Mouse (Mus musculus): ENCODE data around the gene E4f1.
"Not testable (repeated sequence)": the region's sequence is repeated elsewhere in the genome, so short reads cannot be mapped to it uniquely, and the experiment has no call there.

Gene E4f1

DNA sequence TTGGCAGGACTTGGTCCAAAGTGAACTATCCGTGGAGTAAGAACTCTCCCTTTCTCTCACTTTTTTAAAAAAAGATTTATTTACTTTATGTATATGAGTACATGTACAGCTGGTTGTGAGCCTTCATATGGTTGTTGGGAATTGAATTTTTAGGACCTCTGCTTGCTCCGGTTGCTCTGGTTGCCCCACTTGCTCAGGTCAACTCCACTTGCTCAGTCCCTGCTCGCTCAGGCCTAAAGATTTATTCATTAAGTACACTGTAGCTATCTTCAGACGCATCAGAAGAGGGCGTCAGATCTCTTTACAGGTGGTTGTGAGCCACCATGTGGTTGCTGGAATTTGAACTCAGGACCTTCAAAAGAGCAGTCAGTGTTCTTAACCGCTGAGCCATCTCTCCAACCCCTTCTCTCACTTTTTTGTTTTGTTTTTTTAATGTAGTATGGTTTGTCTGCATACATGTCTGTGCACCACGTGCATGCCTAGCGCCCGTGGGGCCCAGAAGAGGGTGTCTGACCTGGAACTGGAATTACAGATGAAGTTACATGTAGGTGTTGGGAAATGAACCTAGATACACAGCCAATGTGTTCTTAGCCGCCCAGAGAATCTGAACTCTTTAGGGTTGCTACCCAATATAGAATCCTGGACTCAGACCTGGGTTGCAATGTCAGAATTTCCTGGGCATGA is 14.4 kb downstream of the E4f1 start:
- DNase-seq (ENCODE audit: low spot score), result not testable (repeated sequence)

DNA sequence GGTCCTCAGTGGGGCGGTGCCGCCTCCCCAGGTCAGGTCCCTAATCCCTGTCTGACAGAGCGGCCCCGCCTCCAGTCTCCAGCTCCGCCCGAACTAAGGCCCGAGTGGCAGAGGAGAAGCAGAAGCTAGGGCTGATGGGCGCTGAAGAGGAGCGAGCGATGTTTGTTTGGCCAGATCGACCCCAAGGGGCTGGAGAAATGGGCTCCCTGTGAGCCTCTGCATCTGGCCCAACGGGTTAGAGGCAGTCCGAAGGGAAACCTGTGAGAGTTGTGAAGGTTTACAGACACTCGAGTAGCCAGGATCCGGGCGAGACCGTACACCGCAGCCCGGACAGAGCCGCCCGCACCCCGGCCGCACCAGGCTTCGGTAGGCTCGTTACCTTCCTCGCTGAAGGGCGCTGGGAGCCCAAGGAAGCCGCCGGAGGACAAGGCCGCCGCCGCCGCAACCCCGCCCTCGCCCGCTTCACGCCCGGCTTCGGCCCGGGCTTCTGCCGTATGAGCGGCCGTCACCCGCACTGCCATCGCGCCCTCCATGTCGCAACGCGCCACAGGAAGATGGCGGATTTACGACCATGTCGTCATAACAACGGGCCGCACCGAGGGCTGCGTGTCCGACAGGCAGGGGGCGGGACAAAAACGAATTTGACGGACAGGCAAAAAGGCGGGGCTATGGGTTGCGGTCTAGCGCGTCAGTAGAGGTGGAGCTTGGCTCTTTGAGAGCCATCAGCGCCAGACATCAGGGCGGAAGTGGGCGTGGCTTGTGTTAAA is 15.2 kb downstream of the E4f1 start:
- peak; percentile 100 for DNase-seq (ENCODE audit: low spot score)

DNA sequence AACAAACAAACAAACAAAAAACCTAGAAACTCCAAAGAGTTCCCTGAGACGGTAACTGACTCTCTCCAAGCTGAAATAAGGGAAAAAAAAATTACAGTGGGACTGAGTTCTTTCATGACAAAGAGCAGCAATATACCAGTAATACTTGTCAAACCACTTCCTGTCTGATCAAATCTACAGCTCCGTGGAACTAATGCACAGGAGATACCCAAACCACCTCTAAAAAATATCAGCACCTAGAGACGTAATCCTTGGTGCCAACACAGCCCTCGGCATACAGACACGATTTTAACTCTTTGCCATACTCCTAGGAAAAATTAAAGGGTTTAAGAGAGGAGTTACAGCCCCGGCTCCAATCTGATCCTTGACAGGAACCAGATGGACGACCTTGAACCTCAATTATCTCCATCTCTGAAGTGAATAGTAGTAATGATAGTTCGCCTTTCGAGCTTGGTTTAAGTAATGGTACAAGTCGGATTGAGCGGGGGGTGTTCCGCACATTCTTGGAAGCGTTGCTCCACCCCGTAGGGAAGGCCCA is 15.8 kb downstream of the E4f1 start:
- no peak for DNase-seq (ENCODE audit: low spot score)

DNA sequence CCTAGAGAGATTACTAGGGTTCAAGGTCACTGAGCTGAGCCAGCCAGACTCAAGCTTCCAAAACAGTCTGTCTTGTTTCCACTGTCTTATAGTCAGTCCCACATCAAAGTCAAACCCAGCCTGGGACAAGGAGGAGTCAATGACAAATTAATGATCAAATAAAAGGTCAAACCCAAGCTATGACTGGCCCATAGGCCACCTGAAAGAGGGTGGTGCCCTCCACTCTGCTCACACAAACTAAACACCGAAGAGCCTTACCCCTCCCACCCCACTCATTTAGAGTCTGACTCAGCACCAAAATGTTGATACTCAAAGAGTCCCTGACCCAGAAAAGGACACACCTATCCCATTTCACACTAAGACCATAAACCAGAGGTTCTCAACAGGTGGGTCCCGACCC is 16.7 kb downstream of the E4f1 start:
- DNase-seq (ENCODE audit: low spot score), result no peak

DNA sequence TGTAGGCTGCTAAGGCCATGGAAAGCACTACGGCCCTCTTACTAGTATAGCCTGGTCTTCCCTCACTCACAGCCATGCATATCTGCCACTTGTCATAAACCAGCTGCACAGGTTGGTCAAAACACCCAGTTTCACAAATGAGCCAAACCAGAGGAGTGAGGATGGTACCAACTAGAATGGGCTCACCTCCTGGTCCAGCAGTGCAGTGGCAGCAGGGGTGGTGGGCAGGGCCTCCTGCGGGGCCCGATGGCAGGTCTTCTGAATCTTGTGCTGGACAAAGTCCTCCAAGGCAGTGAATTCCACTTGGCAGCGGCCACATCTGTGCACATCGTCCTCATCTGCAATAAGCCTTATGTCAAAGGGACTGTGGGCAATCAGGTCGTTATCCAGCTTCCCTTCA is 18.9 kb downstream of the E4f1 start:
- DNase-seq (ENCODE audit: low spot score), result no peak

DNA sequence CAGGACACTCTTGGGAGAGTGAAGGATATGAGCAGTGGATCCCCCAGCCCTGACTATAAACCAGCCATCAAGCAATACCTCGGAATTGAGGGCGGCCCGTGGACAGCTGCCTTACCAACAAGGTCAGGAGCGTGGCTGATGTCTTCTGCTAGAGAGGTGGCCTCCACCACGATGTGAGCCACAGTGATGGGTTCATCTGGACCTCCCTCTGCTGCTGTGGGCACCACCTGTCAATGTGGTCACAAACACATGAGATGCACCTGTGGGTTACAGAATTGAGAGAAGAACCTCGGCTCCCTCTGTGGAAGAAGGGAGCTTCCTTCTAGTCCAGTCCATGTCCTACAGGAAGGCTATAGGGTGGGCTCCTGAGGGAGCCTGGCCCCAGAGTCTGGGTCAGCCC is 20.6 kb downstream of the E4f1 start:
- DNase-seq (ENCODE audit: low spot score), result no peak

DNA sequence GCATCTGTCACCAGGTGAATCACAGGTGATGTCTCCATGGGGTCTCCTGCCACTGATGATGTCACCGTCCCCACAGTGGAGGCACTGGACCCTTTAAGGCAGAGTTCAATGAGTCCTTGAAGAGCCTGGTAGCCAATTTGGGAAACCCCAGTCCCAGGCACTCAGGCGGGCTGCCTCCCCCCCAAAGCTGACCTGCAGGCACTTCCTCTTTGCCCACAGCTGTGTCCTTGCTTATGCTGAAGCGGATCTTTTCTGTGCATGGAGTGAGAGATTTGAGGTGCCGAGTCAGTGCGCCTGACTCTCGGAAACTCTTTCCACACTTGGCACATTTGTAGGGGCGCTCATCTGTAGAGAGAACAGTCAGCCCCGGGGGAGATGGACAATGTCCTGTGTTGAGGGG is 23.5 kb downstream of the E4f1 start:
- DNase-seq (ENCODE audit: low spot score), result no peak

DNA sequence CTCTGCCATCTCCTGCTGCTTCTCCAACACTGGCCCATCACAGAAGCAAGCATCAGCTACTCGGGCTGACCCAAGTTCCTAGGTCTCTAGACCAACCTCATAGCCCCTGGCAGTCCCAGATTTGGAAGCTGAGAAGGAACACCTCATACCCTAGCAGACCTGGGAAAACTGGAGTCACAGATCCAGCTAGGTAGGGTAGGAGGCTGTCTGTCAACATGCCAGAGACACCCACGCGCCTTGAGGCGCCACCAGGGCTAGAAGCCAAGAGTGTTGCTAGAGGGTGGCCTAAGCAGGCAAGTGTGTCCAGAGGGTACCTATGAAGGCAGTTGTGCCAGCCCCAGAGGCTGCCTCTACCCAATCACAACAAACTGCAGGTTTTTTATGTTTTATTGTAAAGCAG is 26.7 kb downstream of the E4f1 start:
- no peak for DNase-seq (ENCODE audit: low spot score)

DNA sequence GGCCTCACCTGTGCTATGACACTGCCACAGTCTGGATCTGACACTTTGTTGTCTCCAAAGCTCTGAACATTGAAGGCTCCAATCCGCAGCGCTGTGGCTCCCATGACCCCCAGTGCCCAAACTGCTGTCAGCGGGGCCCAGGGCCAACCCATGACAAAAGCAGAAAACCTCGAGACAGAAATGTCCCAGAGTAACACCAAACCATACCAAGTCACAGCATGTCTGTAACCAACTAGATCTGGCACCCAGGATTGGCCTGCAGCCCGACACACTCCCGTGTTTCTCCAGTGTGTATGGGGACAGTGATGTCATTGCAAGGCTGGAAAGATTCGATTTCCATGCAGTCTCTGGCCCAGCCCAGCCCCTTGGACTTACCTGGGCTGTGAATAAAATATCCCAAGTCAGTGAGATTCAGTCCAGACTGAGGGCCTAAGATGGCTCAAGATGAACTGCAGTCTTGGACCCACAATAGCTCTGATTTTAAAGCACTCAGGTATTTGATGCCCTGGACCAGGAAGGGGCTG is 27.4 kb downstream of the E4f1 start, which contains the start of gene Dnase1l2:
Gene Dnase1l2 (minus strand): TSS at position 474 of the 524 bp plus-strand sequence.
- no peak for DNase-seq (ENCODE audit: low spot score)

DNA sequence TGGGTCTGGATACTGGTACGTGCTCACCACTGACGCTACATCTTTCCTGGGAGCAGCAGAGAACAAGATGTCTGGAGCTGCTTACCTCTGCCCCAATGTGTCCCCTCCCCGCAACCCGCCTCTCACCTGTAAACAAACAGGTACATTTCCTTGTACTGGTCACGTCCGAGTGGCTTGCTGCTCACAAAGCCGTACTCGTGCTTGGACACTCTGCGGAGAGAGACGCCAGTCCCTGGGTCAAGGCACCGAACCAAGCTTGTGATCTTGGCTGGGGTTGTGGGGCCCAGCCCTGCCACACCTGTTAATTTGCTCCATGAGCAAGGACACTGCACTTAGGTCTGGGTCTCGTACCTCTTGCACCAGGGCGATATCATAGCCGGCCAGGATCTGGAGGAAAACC is 28.0 kb downstream of the E4f1 start:
- DNase-seq (ENCODE audit: low spot score), result no peak

DNA sequence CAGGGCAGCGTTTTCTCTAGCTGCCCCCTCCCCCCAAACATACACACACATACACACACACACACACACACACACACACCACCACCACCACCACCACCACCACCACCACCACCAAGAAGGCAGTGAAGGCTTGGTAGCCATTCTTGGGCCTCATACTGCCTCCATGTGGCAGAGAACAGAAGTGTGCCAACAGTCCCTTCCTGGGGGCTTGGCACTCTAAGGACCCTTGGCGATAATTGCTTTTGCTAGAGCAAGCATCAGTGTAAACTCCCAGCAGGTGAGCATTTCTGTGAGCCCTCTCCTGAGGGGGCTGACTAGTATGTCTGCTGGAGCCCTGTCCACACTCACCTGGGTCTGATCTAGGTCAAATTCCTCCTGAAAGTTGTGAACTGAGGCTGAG is 29.0 kb downstream of the E4f1 start:
- peak; percentile 40 for DNase-seq (ENCODE audit: low spot score)

DNA sequence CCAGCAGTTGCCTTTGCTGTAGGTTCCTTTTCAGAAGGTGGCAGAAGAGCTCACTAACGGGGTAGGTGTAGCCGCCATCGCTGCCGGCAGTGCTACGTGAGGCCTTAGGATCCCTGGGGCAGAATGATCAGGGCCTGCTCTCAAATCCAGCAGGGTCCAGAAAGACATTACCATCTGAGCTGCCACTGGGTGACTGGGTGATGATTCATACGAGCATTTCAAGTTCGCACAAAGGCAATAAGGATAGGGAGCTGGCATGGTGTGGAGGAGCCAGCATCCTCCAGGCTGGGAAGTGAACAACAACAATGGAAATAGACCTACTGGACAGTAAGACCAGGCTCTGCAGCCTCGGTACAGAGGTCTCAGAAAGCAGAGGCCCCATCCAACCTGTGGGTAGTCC is 29.7 kb downstream of the E4f1 start:
- no peak for DNase-seq (ENCODE audit: low spot score)

DNA sequence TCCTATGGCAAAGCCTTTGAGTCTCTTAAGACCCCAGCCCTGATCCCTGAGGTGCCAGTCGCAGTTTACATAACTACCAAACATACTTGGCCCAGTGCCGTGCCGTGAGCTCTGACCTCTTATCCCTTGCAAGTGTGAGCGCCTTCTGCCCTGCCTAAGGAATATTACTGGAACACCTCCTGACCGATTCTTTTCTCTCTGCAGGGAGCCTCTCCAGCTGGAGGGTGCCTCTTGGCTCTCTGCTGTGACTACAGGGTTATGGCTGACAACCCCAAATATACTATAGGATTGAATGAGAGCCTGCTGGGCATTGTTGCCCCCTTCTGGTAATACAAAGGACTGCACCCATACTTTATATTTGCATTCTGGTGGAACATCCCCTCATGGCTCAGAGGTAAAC is 33.1 kb downstream of the E4f1 start:
- DNase-seq (ENCODE audit: low spot score), result peak; percentile 55

DNA sequence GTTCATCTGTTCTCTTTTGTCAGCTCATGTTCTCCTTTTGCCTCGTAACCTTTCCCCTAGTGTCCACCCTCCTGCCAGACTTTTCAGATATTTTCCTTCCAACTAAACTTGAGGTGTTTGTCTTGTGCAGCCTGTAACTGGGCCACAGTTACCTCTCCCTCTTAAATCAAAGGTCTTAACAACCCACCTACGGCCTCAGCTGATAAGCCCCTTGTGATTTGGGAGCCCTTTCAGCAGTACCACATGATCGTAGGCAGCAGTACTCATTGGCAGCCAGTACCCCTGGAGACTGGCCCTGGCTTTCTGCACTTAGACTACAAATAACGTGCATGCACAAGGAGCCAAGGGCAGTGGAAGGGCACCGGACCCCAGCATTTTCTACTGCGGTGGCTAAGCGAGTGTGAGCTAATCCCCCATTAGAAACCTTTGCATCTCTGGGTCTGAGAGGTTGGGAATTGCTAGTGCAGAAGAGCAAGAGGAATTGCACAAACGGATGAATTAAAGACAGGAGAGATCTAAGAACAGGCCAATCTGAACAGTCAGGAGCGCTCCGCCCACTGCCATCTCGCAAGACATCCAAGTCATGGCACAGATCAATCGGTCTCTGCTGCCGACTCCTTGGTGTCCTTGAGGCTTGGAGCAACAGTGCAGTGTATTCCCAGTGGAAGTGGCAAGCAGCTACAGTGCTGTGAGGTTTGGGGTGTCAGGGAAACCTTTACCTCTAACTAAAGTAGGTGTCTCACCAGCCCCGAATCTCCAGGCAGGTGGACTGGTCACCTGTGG is 40.7 kb downstream of the E4f1 start:
- DNase-seq (ENCODE audit: low spot score), result peak; percentile 58

DNA sequence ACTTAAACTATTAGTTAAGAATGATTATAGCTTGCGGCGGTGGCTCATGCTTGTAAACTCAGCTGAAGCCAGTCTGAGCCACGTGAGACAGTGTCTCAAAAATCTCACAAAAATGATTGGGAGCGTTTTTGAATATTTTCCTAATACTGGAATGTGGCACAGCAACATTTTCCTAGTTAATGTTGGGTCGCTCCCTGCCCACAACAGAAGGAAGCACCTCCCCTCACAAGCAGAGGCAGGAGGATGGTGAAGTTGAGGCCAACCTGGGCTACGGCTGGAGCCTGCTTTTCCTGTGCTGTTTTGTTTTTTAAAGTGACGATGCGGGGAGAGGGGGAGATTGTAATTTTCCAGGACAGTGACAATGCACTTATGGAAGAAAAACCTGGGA is 42.9 kb downstream of the E4f1 start:
- peak; percentile 46 for DNase-seq (ENCODE audit: low spot score)

DNA sequence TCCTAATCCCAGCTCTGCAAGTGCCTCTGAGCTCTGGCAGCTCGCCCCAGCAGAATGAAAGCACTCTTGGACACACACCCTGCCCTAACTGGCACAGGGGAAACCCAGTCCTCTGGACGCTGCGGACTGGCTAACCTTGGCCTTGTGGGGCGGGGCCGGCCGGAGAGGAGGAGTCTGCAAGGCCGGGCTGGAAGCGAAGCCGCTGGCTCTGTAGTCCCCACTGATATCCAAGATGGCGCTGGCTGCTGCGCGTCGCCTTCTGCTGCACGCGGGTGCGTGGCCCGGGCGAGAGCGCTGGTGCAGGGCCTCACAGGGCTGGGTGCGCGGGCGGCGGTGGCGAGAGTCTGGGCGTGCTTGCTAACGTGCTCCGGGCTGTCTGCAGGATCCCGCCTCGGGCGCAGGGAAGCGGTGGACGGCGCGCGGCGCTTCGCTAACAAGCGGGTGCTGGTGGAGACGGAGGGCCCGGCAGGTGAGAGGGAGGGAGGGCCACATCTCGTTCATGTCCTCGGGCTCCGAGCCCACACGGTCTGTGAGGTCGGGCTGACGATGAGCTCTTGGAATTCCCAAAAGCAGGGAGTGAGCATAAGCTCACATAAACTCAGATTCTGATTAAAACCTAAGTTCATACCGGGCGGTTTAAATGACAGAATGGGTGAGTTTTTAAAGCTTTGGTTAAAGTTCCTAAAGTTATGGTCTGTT is 43.5 kb downstream of the E4f1 start, which contains the start of gene Eci1:
Gene Eci1 (plus strand): TSS at position 171 of the 699 bp plus-strand sequence.
- peak; percentile 100 for DNase-seq (ENCODE audit: low spot score)

DNA sequence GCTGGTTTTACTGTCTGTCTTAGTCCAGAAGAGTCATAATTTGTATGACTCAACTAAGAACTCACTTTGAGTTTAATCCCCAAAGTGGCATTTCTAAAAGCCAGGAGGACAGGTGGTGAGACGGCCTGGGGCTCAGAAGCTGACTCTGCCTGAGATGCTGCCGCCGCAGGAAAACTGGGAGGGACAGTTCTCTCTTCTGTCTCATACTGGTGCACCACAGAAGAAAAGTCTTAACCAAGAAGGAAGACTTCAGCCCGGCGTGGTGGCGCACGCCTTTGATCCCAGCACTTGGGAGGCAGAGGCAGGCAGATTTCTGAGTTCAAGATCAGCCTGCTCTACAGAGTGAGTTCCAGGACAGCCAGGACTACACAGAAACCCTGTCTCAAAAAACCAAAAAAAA is 44.2 kb downstream of the E4f1 start:
- DNase-seq (ENCODE audit: low spot score), result no peak

DNA sequence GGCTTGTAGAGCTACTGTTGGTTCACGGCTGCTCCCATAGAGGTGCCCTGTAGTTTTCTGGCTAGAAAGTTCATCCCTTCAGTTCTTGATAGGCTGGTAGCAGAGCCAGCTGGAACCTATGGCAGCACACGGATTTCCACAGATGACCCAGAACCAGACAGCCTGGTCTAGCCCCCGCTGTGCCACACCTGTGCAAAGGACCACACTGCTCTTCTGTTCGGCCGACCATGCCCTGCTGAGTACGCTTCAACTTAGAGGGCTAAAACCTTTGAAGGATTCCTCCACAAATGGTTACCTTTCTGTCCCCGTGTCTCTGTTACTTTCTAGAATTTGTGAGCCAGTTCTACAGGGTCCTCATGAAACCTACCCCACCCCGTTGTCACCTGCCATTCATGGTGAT is 44.8 kb downstream of the E4f1 start:
- DNase-seq (ENCODE audit: low spot score), result not testable (repeated sequence)

DNA sequence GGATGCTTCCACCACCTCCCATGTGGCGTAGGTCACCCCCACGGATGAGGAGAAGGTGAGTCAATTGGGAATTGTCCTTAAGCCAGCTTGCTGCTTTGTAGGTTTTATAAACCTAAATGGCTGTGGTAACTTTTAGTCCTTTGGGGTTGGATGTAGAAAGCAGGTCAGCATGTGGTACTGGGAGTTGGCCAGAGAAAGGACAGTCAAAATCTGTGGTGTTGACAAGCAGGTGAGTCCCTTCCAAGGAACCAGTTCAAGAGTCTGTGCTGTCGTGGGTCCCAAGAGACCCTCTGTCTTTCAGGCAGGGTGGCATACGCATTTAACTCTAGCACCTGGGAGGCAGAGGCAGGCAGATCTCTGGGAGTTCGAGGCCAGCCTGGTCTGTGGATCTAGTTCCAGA is 45.6 kb downstream of the E4f1 start:
- no peak for DNase-seq (ENCODE audit: low spot score)

DNA sequence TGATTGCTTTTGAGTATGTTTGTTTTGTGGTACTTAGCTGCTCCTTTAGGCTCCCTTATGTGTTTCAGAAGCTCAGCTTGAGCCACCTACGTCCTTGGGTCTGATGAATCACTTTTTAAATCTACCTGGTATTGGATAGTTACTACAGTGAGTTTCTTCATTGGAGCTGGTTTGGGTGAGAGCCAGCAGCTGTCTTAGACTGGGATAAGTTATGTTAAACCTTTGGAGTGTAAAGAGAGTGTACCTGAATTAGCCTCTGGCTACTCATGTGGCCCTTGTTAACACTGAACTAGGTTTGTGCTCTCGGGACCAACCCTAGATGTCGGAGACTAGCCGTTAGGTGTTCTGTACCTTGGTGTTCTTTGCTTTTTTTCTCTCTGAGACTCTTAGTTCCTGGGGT is 47.0 kb downstream of the E4f1 start:
- no peak for DNase-seq (ENCODE audit: low spot score)

DNA sequence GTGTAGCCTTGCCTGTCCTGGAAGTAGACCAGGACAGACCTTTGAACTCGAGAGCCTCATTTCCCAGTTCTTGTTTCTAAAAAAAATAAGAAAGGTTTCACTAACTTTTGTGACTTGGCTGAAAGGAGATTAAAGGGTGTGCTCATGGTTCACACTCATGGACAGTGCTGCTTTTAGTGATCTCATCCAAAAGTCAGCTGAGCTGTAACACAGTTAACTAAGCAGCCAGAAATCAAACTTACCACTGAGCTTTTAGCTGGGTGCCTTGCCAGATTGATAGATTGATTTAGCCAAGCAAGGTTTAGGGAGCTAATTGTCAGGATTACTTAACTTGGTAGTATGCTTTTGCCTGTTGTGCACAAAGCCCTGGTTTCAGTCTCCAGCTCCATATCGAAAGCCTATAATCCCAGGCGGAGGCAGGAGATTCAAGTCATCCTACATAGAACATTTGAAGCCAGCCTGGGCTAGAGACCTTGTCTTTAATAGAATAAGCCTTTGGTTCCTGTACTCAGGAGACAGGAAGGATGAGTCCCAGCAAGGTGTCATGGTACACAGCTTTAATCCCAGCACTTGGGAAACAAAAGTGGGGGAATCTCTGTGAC is 54.0 kb downstream of the E4f1 start:
- DNase-seq (ENCODE audit: low spot score), result peak; percentile 61

Measured in adipocyte (in vitro differentiated cells).